Mouse (Mus musculus) layer of hippocampus, adult 2 months (tissue): ENCODE data around the gene Olfr769. TPM values are rescaled to one million over a fixed set of nuclear protein-coding genes. Genes with fewer than 3 reads are reported as not detected.
"Not testable (repeated sequence)": the region's sequence is repeated elsewhere in the genome, so short reads cannot be mapped to it uniquely, and the experiment has no call there.

Experiments used
- DNase-seq, 2 experiments: peaks; one replicate each; pipeline ENCODE4 v3.0.0; 2022; ENCODE audit warnings: low spot score in 2 of 2
- H3K27ac ChIP-seq: fragments of 200-600 bp; 2 replicates; pipeline ENCODE4 v1.8.1; 2022
- H3K4me3 ChIP-seq: fragments of 200-600 bp; 2 replicates; pipeline ENCODE4 v1.8.1; 2022; ENCODE audit warnings: mild to moderate bottlenecking
- CTCF ChIP-seq: fragments of 200-600 bp; conservative IDR thresholded peaks from 2 replicates; pipeline ENCODE4 v1.8.1; 2022; ENCODE audit warnings: antibody characterized with exemption, mild to moderate bottlenecking, moderate library complexity
- long read RNA-seq, 2 experiments: library from polyadenylated mRNA; stranded (forward); transcript quantifications; one replicate each; pipeline ENCODE4 v2.0.0; 2021; ENCODE audit warnings: borderline mapping rate in 2 of 2
- total RNA-seq, 2 experiments: library from RNA; stranded (reverse); gene quantifications; 2 replicates each; pipeline ENCODE4 v1.2.3; 2021

Olfr769 gene
- total RNA-seq = not detected
- long read RNA-seq, experiment 1 = 0 reads
- long read RNA-seq, experiment 2 = 0 reads

DNA sequence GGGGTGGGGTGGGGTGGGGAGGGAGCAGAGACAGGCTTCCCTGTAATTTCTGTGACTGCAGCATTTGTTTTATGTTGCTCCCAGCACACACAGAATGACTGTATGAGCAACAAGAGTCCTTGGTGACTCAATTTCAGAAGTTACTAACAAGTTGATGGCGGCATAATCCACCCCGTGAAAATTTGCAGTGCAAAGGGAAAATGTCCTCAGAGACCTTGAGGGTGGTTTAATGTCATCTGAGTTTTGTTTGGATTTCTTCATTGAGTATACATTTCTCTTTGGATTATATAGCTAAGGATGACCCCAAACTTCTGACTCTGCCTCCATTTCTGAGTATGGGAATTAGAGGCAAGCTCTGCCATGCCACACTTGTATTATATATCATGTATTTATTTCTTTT is at the start of gene Olfr769:
Gene Olfr769, minus strand, starts transcription at position 101 of the 400 bp plus-strand sequence.
- no peak within 1 kb of the TSS for H3K27ac ChIP-seq
- no peak within 1 kb of the TSS for H3K4me3 ChIP-seq
- DNase-seq = no peak
- no peak for TF ChIP-seq CTCF

DNA sequence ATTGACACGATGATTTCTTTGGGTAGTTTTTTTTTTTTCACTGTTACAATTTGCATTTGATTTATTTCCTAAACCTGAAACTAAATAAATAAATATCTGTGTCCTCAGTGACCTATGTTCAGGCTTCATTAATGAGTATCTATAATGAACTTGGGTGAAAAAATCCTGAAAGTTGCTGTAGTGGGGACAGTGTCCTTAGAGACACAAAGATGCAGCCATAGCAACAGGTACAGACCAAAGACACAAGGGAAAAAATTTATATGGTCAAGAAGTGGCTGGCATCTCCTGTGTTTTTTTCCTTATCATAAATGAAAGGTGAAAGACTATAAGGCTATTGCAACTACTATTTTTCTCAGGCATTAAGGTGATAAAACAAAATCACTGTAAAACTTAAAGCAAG is 47.0 kb upstream of the Olfr769 start, which contains the start of gene Olfr771:
Gene Olfr771, minus strand, starts transcription at position 101 of the 400 bp plus-strand sequence.
- no peak within 1 kb of the TSS for H3K27ac ChIP-seq
- no peak for TF ChIP-seq CTCF
- DNase-seq = no peak
- no peak within 1 kb of the TSS for H3K4me3 ChIP-seq

GRCm38 (mm10) chr10:129138898-129139297 is 21.2 kb upstream of the Olfr769 start, which contains the start of gene Olfr770:
Gene Olfr770, minus strand, starts transcription at chr10:129138998.
- H3K27ac ChIP-seq = no peak within 1 kb of the TSS
- DNase-seq = no peak

DNA sequence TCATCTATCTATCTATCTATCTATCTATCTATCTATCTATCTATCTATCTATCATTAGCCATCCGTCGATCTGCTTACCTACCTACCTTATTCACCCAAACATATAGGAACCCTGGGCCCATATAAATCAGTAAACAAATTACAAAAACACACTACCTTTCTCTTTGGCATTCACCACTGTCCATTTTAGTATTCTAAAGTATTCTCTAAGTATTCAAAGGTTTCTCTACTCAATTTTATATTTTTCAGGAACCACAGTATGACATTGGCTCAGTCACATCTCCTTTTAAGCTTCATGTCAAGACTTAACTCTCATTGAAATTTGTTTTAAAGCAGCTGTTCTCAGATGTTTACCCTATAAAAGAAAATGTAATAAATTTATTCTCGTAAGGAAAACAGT is 2.5 kb downstream of the Olfr769 start:
- DNase-seq = no peak
- no peak for TF ChIP-seq CTCF
- Histone ChIP-seq H3K27ac (no peak overlapping the region), H3K4me3 (no peak overlapping the region)

More at GRCm38 (mm10) chr10:129138898-129139297, 21.2 kb upstream of the Olfr769 start, which contains the start of gene Olfr770:
- TF ChIP-seq CTCF = no peak
- no peak within 1 kb of the TSS for H3K4me3 ChIP-seq

DNA sequence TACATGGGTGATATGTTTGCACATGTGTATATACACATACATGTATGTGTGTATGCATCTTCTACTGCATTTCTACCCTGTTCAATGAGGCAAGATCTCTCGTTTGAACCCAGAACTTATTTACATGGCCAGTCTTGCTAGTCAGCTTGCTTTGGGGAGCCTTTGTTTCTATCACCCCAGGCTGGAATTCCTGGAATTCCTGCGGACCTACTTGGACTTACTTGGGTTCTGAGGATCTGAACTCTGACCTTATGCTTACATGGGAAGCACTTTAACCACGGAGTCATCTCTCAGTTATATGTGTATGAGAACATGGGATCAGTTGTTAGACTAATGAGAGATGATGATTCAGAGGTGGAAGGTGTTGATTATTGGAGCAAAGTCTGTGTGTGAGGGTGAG is 16.4 kb downstream of the Olfr769 start:
- Histone ChIP-seq H3K4me3 (no peak overlapping the region), H3K27ac (no peak overlapping the region)
- DNase-seq = no peak
- no peak for TF ChIP-seq CTCF

DNA sequence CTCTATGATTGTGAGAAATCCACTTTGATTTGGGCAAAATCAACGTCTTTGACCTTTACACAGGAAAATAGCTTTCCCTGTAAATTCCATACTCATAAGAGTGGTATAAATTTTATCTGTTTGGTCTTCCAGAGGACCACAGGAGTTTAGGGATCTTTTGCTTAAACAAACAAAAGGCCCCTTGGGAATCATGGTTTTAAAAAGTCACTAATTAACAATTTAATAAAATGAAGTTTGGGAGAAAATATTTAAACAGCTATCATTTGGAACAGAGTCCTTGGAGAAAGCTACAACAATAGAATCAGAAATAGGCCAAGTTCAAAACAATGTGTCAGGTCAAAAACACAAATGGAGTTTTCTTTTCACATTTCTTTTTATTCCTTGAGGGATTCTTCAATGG is 18.4 kb downstream of the Olfr769 start, which contains the start of gene Olfr768:
Gene Olfr768, minus strand, starts transcription at position 101 of the 400 bp plus-strand sequence.
- H3K4me3 ChIP-seq = no peak within 1 kb of the TSS
- DNase-seq = no peak
- no peak for TF ChIP-seq CTCF
- no peak within 1 kb of the TSS for H3K27ac ChIP-seq

DNA sequence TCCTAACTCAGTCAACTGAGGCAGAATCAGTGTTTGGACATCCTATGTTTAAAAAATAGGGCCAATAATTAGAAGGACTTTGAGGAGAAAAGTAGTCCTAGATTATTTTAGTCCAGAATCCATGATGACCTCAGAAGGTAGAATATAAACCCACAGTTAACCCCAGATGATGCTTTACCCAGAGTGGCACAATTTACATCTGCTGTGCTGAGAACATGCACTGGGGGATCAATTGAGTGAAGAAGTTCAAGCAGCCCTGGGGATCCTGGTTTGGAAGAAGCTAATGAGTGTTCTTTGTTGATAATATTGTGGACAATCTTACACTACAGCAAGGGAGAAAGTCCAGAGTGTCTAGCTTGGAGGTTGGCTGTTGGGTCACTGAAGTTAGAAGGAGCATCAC is 34.9 kb downstream of the Olfr769 start, which contains the start of gene Olfr767:
Gene Olfr767, minus strand, starts transcription at position 101 of the 400 bp plus-strand sequence.
- not testable (repeated sequence) for DNase-seq, H3K4me3 ChIP-seq, H3K27ac ChIP-seq

DNA sequence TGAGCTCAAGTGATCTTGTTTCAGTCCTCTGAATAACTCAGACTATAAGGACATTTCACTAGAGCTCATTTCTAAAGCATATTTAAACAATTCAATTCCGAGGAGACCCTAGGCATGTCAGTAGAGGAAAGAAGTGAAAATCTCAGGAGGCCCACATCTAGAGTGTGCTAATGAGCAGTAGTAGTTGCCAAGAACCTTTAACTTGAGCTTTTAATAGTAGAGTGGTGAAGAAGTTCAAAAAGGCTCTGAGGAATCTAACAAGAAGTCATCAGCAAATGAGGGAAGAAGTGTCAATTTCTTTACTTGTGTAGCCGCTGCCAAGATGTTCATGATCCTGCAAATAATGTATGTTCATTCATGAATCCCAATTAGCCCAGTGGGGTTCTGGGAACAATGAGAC is 48.8 kb downstream of the Olfr769 start, which contains the start of gene Olfr766-ps1:
Gene Olfr766-ps1, minus strand, starts transcription at position 101 of the 400 bp plus-strand sequence.
- TF ChIP-seq CTCF = no peak
- H3K4me3 ChIP-seq = no peak within 1 kb of the TSS

More for the DNA sequence above, 48.8 kb downstream of the Olfr769 start, which contains the start of gene Olfr766-ps1:
- DNase-seq = no peak
- no peak within 1 kb of the TSS for H3K27ac ChIP-seq

Other genes with a start within 250 kb of the Olfr769 start
- gene Gdf11, start 226.1 kb downstream of the Olfr769 start, total RNA-seq = 10 to 100 TPM; 20.5 to 21.9 TPM
- gene Cd63, start 216.9 kb downstream of the Olfr769 start, total RNA-seq = 10 to 100 TPM; 71.0 to 81.9 TPM
- 1 to 10 TPM; 4.3 to 8.4 TPM for gene Rdh5, start 195.0 kb downstream of the Olfr769 start, total RNA-seq
- gene Bloc1s1, start 193.8 kb downstream of the Olfr769 start, total RNA-seq = 100 to 1,000 TPM in 1 of 2 experiments, 10 to 100 TPM in 1; 88.5 to 102 TPM
- gene Itga7, start 184.0 kb downstream of the Olfr769 start, total RNA-seq = 10 to 100 TPM; 39.5 to 42.9 TPM
- gene Mettl7b, start 156.9 kb downstream of the Olfr769 start, total RNA-seq = not detected
- gene Olfr9, start 128.4 kb downstream of the Olfr769 start, total RNA-seq = not detected
- not detected for gene Olfr763, start 107.1 kb downstream of the Olfr769 start, total RNA-seq
- not detected for gene Olfr764-ps1, start 78.0 kb downstream of the Olfr769 start, total RNA-seq
- not detected for gene Olfr765, start 67.9 kb downstream of the Olfr769 start, total RNA-seq
- not detected for gene Olfr766-ps1, start 48.9 kb downstream of the Olfr769 start, total RNA-seq
- gene Olfr767, start 35.0 kb downstream of the Olfr769 start, total RNA-seq = not detected
- gene Olfr768, start 18.5 kb downstream of the Olfr769 start, total RNA-seq = not detected
- not detected for gene Olfr770, start 21.1 kb upstream of the Olfr769 start, total RNA-seq
- gene Olfr771, start 46.9 kb upstream of the Olfr769 start, total RNA-seq = not detected
- gene Olfr772, start 60.1 kb upstream of the Olfr769 start, total RNA-seq = not detected
- gene Olfr773, start 69.6 kb upstream of the Olfr769 start, total RNA-seq = not detected
- not detected for gene Olfr774, start 118.3 kb upstream of the Olfr769 start, total RNA-seq
- gene Olfr775, start 130.6 kb upstream of the Olfr769 start, total RNA-seq = not detected
- not detected for gene Olfr776, start 141.3 kb upstream of the Olfr769 start, total RNA-seq
- not detected for gene Olfr777, start 153.6 kb upstream of the Olfr769 start, total RNA-seq
- gene Olfr780, start 200.3 kb upstream of the Olfr769 start, total RNA-seq = not detected
- gene Olfr781, start 211.0 kb upstream of the Olfr769 start, total RNA-seq = not detected
- not detected for gene Olfr782, start 231.0 kb upstream of the Olfr769 start, total RNA-seq